Mouse (Mus musculus) stomach, postnatal 0 days (tissue): Measurements from ENCODE around the gene Pgm2.

ENCODE experiments used
- CTCF ChIP-seq: IDR thresholded peaks from 2 replicates; pipeline ENCODE4 v1.5.1; 2016; ENCODE audit warnings: antibody characterized with exemption, low read depth, mild to moderate bottlenecking, moderate library complexity
- EP300 ChIP-seq: optimal IDR thresholded peaks from 2 replicates; pipeline ENCODE3; 2016; ENCODE audit warnings: antibody characterized with exemption

- TF ChIP-seq CTCF: no peak
- TF ChIP-seq EP300: no peak
Observed at GRCm38 (mm10) chr5:64079462-64079817, 13.3 kb upstream of the Pgm2 start.
